Mouse (Mus musculus) cerebellum, adult 2 months (tissue): ENCODE results near the gene Gm20403.

Experiments
- CTCF ChIP-seq: fragments of 200-500 bp; IDR thresholded peaks from 2 replicates; pipeline ENCODE4 v1.5.1; 2011; ENCODE audit warnings: low read depth, mild to moderate bottlenecking, control low read depth, low read length, moderate library complexity, borderline replicate concordance; ENCODE audit not compliant: insufficient read depth
- POLR2A ChIP-seq: fragments of 200-500 bp; IDR thresholded peaks from 2 replicates; pipeline ENCODE4 v1.6.1; 2011; ENCODE audit warnings: low read length, control low read depth, borderline replicate concordance; ENCODE audit not compliant: insufficient read depth

DNA sequence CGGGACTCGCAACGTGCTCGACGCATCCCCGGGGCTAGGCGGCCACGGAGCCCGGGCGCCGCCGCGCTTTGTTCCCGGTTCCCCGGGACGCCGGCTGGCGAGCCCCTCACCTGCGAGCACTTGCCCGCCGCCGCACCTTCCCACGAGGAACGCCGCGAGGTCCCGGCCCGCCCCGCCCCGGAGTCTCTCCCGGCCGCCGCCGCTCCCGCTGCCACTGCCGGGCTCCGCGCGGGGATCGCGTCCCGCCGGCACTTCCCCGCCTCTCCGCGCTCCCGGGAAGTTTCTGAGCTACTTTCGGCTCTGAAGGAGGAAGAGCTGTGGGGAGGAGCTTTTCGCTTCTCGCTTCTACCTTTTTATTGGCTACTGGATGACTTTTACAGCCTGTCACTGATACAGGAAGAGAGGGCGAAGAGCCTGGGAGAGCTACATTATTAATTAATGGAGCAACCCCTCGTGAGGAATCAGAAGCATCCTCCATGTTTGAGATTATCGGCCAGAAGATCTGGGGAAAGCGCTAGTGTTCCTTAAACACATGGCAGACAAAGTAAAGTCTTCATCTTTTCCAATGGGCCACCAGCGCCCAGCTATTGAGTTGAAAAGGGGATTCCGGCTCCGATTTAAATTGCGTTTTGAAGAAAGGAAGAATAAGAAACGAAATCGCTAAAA lies at the start of gene Gm20403:
- TF ChIP-seq CTCF (no peak), POLR2A (no peak)
